Mouse (Mus musculus) layer of hippocampus, postnatal 25 days (tissue): ENCODE measurements around the gene Akt2. TPM values are rescaled to one million over a fixed set of nuclear protein-coding genes. Genes with fewer than 3 reads are reported as not detected.
A peak's percentile ranks its signal among the peaks of the same experiment; 100 is the strongest.

ENCODE experiments used
- DNase-seq, 2 experiments: peaks; one replicate each; pipeline ENCODE4 v3.0.0; 2022; ENCODE audit warnings: mixed read lengths in 2 of 2, low spot score in 1 of 2; ENCODE audit errors: extremely low spot score in 1 of 2
- total RNA-seq, 2 experiments: library from RNA; stranded (reverse); gene quantifications; 2 replicates each; pipeline ENCODE4 v1.2.3; 2021

Gene Akt2
- total RNA-seq, 2 experiments from 2014 or later = 93.8 to 122 TPM

- no peak for DNase-seq
Observed at GRCm38 (mm10) chr7:27656600-27656999, 65.2 kb downstream of the Akt2 start.

- DNase-seq = no peak
Observed at GRCm38 (mm10) chr7:27657824-27658395, 66.6 kb downstream of the Akt2 start.

GRCm38 (mm10) chr7:27658712-27659663 is 67.6 kb downstream of the Akt2 start:
- DNase-seq = no peak

- DNase-seq = no peak
Observed at GRCm38 (mm10) chr7:27662038-27662437, 70.7 kb downstream of the Akt2 start.

GRCm38 (mm10) chr7:27673064-27673574 is 81.8 kb downstream of the Akt2 start:
- DNase-seq = no peak

DNA sequence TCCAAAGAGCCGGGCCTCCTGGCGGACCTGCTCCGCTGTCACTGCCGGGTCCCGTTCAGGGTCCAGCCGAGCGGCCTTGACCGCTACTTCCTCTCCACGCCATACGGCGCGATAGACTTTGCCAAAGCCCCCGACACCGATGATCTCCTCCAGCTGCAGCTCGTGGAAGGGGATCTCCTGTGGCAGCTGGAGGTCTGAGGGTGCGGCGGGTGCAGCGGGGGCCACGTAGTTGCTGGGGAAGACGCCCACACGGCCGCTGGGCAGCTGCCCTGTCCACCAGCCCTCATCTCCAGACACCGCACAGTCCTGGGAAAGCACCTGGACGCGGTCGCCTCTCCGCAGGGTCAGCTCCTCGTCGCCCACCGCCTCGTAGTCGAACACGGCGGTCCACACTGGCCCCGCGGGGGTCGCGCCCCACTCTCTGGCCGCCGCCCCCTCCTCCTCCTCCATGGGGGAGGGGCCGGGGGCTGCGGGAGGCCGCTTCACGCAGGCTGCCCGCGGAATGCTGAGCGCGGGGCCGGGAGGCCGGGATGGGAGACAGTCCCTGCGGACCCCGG is 82.3 kb downstream of the Akt2 start:
- no peak for DNase-seq

GRCm38 (mm10) chr7:27674195-27674521 is 82.8 kb downstream of the Akt2 start:
- DNase-seq = peak in 1 of 2 experiments; percentile 28

GRCm38 (mm10) chr7:27674522-27675221 is 83.3 kb downstream of the Akt2 start, which contains the start of gene Map3k10:
Gene Map3k10 (minus strand): TSS chr7:27674598.
- DNase-seq = peak; percentile 89 to 94

- DNase-seq = no peak
Observed at GRCm38 (mm10) chr7:27675222-27675612, 83.9 kb downstream of the Akt2 start.

GRCm38 (mm10) chr7:27683218-27683617 is 91.9 kb downstream of the Akt2 start:
- DNase-seq = no peak

DNA sequence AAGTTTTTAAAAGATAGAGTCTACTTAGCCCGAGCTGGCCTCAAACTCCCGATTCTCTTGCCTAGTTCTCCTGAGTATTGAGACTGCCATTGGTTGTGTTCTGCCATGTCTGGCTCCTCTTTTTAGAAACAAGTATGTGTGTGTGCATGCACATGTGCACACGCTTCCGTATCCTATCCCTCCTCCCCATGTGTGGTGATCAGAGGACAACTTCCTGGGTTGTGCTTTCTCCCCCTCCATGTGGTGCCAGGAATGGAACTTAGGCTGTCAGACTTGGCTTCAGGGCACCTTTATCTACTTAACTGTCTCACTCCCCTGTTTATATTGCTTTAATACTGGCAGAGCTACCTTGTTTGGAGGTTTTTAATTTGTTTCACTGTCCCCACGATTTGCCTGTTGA is 93.9 kb downstream of the Akt2 start:
- DNase-seq = no peak

DNA sequence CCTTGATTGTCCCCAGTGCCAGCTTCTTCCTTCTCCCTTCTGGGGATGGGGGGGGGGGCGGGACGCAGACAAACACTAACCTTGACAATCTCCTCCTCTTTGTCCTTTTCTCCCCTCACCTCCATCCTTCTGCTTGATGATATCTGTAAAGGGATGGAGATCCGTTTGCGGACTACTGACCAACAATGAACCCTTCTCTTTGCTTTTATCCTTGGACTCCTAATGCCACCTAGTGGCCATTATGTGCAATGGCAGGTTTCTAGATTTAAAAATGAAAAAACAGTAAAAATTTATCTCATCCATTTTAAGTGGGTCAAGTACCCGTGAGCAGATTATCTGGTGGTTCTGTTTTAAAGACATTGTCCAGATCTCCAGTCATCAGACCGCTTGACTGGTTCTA is 94.3 kb downstream of the Akt2 start:
- no peak for DNase-seq

DNA sequence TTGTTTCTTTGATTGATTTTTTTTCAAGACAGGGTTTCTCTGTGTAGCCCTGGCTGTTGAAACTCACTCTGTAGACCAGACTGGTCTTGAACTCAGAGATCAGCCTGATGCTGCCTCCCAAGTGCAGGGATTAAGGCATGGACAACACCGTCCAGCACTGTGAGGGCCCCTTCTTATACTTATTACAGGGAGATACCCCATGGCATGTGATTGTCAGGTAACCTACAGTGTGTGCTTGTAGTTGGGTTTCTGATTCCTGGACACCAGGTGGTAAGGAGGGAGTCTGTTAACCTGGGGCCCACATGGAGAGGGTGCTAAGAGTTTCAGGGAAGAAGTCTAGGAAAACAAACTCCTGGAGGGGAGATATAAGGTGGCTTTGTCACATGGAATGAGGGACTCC is 95.7 kb downstream of the Akt2 start:
- no peak for DNase-seq

DNA sequence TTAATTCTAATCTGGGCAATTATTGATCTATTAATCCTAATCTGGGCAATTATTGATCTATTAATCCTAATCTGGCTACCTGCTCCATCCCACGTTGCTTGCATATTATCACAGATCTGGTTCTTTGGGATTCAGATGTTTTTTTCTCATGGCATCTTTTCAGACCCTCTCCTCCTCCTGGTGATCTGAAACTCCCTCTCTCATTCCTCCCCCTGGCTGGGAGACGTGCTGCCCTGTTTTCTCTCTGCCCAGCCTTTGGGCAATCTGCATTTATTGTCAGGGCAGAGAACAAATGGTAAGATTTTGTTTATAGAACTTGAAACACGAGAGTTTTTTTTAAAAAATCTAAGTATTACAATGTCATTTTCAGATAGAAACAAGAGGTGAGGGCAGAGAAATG is 96.5 kb downstream of the Akt2 start:
- DNase-seq = no peak

DNA sequence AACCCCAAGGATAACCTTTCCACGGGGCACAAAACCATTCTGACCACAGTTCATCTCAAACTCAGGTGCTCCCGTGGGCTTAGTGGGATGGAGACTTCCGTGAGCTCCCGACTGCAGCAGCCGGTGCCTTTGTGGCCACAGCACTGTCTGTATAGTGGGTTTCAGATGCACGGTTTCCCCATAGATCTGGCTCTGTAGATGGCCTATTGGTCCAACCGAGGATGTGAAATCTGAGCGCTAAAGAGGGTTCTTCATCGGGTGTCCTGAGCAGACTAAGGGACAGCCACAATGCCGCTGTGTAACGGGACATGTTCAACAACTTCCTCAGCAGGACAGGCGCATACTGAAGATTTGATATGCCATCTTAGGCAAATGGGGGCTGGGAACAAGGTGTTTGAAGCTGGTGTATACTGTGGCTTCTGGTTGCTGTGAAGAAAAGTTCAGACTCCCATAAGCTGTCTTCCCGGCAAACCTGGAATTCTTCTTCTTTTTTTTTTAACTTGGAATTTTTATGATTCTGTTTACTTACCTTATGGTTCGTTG is 97.0 kb downstream of the Akt2 start:
- DNase-seq = no peak

- DNase-seq = peak; percentile 70 to 75
Observed at GRCm38 (mm10) chr7:27688815-27689612, 97.7 kb downstream of the Akt2 start, which contains the start of gene Zfp607b. Gene Zfp607b (plus strand): TSS chr7:27689340.
